Mouse (Mus musculus): Measurements from ENCODE around the gene Clstn1.

Gene Clstn1

DNA sequence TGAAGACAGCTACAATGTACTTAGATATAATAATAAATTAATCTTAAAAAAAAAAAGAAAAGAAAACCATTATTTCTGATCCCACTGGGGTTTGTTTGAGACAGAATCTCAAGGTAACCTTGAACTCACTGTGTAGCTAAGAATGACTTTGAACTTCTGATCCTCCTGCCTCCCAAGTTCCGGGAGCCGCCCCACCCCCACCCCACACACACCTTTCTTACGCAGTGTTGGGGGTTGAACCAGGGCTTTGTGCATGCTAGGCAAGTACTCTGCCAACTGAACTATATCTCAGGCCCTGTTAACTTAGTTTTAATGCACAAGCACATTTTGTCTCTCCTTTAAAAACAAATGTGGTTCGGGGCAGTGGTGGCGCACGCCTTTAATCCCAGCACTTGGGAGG, 84.9 kb downstream of the Clstn1 start:
- in situ Hi-C loops (cut with MboI, MseI) = no loop called here

DNA sequence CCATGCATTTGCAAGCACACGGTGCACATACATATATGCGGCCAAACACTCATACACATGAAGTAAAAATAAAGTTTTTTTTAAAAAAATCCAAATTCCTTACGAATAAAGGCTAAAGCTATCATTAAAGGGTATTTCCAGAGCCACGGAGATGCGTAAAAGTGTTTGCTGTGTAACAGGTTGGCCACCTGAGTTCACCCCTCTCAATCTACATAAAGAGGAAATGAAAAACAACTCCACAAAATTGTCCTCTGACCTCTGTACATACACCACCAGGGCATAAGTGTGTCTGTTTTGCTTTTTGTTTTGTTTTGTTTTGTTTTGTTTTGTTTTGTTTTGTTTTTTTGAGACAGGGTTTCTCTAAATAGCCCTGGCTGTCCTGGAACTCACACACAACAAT, 86.5 kb downstream of the Clstn1 start:
- in situ Hi-C loops (cut with MboI, MseI) = no loop called here

DNA sequence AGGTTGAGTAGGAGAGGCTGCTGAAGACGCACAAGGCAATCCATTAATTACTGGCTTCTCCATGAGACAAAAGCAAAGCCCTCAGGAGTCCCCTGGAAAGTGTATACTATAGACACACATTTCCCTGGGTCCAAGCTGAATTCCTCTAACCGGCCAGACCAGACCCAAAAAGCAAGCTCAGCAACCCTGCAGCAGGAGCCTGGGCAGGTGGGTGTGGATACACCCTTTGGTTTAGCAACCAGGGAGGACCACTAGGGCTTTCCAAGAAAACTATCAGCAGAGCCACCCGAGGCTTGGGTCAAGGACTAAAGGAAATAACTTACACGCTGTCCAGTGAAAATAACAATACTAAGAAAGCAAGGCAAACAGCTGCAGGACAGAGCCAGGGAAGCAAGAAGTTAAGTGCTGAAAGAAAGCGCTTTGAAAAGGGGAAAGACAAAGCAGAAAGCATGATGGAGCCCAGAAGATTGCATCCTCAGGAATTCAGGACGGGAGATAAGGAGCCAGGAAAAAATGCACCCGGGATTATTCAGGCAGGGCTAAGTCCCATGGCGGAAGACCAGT, 88.6 kb downstream of the Clstn1 start:
- in situ Hi-C loops (cut with MboI, MseI) = no loop called here

DNA sequence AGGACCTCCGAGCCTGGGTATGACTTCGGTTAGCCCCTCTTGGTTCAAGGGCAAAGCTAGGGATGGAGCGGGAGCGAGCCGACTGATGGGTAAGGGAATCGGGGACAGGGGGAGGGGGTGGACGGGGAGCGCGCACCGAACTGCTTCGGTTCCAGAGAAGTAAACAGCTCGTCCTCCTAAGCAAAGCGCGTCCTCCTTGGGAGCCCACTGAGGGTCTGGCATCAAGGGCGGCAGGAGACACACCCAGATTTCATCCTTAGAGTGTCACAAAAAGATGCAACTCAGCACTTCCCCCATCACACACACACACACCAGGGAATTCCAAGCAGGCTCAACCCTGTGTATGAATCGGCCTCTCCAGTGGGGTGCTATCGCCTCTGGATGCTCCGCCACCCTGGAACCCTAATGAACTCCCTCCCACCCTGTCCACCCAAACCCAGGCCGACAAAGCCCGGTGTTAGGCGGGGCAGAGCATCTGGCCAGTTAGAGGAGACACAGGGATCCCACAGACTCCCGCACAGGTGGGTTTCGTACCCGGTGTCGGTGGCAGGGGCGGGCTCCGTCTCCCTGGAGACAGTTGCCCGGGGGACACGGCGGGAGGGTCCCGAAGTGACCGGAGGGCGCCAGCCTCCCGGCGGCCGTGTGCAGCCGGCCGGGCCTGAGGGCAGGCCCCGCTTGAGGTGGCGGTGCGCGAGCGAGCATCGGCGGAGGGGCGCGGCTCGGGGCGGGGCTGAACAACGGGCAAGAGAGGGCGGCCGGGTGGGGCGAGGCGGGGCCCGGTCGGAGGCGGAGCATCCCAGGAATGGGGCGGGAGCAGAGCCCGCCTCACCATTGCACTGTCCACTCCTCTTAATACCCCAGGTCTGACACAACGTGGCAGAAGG, 89.4 kb downstream of the Clstn1 start:
- in situ Hi-C loops (cut with MboI, MseI) = no loop called here

DNA sequence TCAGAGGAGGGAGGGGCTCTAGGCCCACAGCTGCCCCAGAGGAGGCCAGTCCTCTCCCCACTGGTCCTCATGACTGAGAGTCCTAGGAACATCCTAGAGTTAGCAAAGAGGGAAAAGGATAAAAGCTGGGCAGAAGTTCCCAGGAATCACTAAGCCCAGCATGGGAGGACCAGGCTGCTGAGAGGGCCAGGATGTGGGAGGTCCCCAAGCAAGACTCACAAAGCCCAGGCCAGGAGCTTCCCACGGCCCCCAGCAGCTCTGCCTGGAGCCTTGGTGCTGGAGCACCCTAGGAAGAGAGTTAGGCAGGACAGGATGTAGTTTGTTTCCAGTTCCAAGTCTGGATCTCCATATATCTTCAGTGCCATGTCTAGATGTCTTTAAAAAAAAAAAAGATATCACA, 91.7 kb downstream of the Clstn1 start:
- in situ Hi-C loops (cut with MboI, MseI) = no loop called here

DNA sequence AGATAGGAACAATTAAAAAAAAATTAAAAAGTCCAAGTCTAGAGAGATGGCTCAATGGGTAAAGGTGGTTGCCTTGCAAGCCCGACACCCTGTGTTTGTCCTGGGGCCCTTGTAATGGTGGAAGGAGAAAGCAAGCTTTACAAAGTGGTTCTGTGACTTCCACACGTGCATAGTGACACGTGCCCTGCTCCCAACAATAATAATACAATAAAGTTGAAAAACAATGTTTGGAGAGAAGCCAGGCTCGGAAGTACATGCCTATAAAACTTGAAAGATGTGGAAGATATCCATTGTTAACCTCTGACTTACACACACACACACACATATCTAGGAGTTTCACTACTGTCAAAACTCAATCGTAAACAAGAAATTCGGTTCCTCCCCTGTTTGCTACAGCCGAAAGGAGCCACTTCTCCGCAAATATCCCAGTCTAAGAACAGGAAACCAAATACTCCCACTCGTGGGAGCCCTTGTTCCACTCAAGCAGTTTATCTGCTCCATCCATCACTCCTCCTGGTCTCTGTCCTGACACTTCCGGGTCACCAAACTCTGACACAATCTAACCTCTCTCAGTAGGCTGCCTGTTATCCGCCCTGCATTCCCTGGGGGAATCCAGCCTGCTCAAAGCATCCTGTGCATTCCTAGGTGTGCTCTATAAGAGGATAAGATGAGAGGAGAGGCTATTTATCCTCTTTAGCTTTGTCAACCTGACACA, 92.9 kb downstream of the Clstn1 start:
- in situ Hi-C loops (cut with MboI, MseI) = no loop called here

DNA sequence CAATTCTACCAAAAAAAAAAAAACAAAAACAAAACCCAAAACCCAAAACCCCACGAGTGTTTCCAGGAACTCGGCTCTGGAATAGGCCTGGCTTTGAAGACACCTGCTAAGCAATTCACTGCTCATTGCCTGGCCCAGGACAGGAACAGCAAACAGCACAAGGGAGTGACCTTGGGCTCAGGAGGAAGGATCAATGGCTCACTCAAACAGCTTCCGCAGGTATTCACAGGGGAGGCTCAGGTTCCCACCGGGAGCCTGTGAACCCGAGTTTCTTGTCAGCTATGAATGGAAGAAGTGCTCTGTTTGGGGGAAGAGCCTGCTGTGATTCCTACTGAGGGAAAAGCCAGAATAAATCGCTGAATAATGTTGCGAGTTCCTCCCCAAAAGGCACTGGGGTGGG, 97.6 kb downstream of the Clstn1 start:
- in situ Hi-C loops (cut with MboI, MseI) = no loop called here

DNA sequence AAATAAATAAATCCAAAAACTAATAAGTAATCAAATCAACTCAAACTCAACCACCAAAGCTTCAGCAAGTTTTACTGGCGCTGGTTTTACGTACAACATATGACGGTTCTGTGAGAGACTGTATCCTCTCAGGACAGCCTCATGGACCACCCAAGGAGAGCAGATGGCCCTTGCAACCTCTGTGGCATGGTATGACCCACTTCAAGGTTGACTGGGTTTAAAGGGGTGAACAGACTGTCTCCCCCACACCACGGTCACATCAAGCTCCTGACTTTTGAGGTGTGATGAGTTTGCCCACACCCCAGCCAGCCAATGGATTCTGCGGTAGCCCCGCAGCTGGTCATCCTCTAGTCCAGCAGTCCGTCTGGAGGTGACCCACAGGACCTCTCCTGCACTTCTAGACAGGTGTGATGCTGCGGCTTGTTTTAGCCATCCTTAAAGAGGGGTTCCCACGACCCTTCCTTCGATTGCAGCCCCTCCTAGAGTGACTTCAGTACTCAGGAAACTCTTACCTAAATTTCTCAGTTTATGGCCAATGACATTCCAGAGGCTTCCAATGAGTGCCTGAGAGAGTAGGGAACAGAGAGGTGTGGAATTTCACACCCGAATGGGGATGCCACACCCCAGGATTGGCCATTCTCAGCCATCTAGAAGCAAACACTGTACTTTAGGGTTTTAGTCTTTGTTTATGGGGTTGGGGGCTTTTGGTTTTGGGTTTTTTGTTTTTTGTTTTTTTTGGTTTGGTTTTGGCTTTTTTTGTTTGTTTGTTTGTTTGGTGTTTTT, 98.8 kb downstream of the Clstn1 start:
- in situ Hi-C loops (cut with MboI, MseI) = no loop called here

DNA sequence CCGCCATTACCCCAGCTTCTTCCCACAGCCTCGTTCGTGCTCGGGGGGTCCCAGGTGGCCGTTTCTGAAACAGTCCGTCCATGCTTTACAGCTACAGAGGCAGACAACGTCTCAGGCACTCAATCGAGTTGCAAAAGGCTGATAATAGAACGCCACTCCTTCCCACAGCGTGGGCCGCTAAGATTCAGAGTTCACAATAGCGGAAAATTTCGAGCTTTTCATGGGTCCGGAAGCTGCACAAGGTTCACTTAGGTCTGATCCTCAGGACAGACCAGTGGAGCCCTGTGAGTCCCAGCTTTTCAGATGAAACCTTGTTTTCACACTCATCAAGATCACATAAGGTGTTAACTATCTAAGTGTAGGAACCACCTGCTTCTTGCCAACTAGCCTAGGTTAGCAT, 102.6 kb downstream of the Clstn1 start:
- in situ Hi-C loops (cut with MboI, MseI) = no loop called here

DNA sequence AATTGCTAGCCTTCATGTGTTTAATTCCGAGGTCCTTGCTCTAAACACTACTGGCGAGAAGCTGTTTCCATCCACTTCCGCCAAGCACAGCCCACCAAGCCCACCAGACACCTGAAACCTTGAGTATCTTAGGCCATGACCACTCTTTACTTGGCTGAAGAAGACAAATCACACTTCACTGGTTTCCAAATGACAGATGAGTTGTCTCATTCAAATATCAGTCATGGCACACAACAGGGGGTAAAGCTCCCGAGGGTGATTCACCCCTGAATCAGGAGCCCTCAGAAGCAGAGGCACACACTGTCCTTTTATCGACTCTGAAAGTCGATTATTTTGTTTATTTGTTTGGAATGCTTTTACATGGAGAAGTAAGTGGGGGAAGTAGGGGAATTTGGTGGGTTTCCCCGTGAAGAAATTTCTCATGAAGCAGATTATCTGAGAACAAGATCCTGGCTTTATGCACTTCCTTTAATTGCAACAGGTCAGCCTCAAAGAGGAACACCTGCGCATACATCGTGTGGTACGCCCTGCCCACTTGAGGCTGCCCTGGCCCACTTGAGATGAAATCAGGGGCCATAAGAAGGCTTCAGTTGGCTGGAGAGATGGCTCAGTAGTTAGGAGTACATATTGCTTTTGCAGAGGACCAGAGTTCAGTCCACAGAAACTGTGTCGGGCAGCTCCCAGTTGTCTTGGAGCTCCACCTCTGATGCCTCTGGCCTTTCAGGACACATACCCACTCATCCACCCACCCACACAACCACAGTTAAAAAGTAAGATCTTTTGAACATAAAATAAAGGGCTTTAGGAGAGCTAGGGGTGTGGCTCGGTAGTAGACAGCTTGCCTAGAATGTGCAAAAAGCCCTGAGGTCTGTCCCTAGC, 103.8 kb downstream of the Clstn1 start:
- in situ Hi-C loops (cut with MboI, MseI) = loop anchor here (5.0 kb wide), 1 partner anchor 38 kb away; no protein-coding TSS in a partner anchor

DNA sequence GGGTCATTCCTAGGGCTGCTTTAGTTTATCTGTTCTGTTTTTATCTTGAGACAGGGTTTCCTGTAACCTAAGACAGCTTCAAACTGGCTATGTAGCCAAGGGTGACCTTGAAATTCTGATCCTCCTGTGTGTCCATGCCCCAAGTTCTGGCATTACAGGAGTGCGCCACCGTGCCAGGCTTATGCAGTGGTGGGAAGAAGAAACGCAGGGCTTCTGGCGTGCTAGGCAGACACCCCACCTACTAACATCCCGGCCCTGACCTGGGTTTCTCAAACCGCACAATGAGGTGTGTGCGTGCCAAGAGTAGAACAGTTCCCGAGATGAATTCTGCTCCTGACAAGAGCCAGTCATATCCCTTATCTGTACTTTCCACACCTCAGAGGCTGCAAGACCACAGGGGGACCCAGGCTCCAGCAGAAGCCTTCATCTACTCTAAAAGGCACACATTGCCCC, 104.6 kb downstream of the Clstn1 start:
- in situ Hi-C loops (cut with MboI, MseI) = loop anchor here (5.0 kb wide), 1 partner anchor 39 kb away; no protein-coding TSS in a partner anchor

DNA sequence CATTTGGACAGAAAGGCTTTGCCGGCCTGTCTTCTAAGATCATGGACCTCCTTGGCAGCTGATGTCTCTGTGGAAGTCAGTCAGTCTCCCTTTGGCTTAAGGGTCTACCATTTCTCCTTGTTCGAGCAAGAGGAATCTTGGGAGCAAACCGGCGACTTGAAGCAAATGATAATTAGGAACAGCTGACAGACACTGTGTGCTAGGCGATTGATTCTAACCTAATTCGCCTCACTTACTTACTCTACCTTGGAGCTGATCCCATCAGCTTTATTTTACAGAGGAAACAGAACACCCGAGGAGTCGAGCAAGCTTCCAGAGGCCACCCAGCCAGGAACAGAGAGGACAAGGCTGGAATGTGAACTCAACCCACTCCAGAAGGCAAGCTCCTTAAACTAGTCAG, 105.1 kb downstream of the Clstn1 start:
- in situ Hi-C loops (cut with MboI, MseI) = loop anchor here (5.0 kb wide), 1 partner anchor 39 kb away; no protein-coding TSS in a partner anchor

DNA sequence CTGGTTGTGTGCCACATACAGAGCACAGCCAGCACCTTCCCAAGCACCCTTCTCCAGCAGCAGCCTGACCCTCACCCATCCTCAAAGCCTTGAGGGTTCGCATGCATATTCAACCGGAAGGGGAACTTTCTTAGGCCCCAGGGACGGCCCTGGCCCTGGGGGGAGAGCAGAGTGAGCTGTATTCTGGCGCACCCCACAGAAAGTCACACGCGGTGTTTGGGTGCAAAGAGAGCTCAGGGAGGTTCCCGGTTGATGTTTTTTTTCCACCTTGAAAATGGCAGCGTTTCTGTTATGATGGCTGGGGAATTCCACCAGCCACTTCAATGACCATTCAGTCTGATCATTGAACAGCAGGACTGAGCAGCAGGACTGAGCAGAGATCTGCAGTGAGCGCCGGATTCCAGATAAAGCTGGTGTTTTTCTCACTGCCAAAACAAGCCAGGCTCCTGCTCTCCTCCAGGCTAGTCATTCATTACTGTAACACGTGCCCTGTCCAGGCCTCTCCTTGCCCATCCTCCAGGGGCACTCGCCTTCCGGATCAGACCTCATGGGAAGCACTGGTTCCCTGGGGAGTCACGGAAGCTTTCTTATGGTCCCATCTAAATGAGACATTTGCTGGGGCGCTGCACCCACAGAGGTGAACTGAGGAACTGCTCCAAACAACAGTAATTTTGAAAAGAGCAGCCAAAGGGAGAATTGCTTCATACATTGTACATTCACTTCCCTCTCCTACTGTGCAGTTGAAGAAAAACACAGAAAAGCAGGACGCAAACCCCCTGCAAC, 110.1 kb downstream of the Clstn1 start:
- in situ Hi-C loops (cut with MboI, MseI) = no loop called here

DNA sequence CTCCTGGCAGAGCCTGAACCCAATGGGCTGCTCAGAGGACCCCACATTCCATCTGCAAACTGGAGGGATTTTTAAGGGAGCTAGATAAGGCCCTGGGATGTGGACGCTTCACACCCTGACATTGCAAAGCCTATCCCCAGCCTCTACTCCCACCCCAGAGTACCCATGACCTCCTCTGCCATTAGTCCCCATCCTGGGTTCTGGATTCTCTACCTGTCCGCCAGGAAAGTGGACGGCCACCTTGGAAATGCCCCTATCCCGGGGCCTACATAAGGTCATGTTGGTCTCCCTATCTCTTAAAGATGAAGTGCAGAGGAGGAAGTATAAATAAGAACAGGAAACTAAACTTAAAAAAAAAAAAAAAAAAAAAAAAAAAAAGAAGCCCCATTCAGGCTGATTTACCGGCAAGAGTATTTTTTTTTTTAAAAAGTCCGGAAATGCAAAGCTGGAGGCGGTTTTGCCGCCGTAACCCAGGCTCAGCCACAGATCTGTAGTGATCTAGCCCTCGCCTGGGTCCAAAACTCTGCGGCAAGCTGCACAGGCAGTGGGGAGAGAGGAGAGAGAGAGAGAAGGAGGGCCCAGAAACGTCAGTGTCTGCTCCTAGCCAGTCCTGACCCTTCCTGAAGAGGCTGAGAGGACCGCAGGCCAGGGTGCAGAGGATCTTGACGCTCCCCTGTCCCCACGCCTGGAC, 111.4 kb downstream of the Clstn1 start:
- in situ Hi-C loops (cut with MboI, MseI) = no loop called here

DNA sequence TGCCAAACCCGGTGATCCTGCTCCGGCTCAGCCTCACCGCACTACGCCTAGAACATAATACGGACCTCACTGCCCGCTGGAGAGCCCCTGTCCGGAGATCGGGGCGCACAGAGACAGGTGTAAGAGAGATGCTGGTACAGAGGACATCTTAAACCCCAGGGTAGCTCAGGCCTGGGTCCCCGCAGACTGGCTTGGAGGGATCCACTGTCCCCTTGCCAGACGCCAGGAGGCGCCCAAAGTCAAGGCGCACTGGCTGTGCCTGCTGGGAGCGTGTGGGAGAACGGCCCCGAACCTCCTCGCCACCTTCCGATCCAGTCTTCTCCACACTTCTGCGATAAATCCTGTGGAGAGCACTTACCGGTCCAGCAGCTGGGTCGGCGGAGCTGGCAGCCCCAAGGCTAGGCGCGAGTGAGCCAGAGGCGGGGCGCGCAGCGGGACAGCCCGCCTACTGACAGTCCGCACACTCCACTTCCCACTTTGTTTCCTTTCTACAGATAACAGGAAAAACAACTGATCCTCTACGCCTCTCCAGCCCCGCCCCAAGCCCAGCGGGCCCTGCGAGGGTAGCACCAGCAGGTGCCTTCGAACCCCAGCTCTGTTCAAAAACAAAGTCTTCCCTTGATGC, 112.0 kb downstream of the Clstn1 start:
- in situ Hi-C loops (cut with MboI, MseI) = no loop called here

Data from T-helper 2 cell (primary cell).